Mouse (Mus musculus) sigmoid colon, adult 10 weeks (tissue): ENCODE results near the gene Mrgpra2a. TPM values are rescaled to one million over a fixed set of nuclear protein-coding genes. Genes with fewer than 3 reads are reported as not detected.

Experiments used
- polyA plus RNA-seq: library from polyadenylated mRNA; stranded (reverse); fragments of 350-450 nt; fragmentation: Illumina TruSeq; extraction: RNeasy Lipid Tissue Mini Kit (QIAGEN cat#74804); gene quantifications from one replicate; pipeline ENCODE4 v1.2.3, GENCODE M21; 2014; ENCODE audit warnings: low read depth, low replicate concordance

Gene Mrgpra2a
- polyA plus RNA-seq = not detected

DNA sequence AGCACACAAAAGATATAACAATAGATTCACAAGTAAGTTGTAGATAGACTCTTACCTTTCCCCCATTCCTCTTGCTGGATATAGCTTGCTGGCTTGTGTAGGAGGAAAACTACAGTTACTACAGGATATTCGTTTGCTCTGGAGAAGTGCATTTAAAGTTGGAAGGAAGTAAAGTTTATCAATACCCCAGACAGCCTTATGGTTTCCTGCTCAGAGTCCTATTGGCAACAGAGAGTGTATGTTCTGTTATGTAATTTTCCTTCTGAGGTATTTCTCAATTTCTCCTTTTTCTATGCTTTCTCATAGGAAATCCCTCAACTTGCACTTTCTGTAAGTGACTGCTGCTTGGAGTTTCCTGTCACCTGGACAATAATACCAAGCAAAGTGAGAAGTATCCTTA is at the start of gene Mrgpra2a:
Gene Mrgpra2a, minus strand, starts transcription at position 125 of the 400 bp plus-strand sequence.

Other genes with a start within 250 kb of the Mrgpra2a start
- not detected for gene Mrgpra6, start 247.2 kb downstream of the Mrgpra2a start, polyA plus RNA-seq
- not detected for gene Mrgpra9, start 199.3 kb downstream of the Mrgpra2a start, polyA plus RNA-seq
- gene Mrgpra1, start 97.9 kb downstream of the Mrgpra2a start, polyA plus RNA-seq = not detected
- not detected for gene Mrgpra2b, start 76.7 kb upstream of the Mrgpra2a start, polyA plus RNA-seq
- not detected for gene Mrgpra3, start 149.2 kb upstream of the Mrgpra2a start, polyA plus RNA-seq